Mouse (Mus musculus) small intestine, adult 2 months (tissue): Measurements from ENCODE around the gene H2al2a.

ENCODE experiments used
- CTCF ChIP-seq: fragments of 200-500 bp; IDR thresholded peaks from 2 replicates; pipeline ENCODE4 v1.5.1; 2012; ENCODE audit warnings: low read depth, mild to moderate bottlenecking, control low read depth, inconsistent platforms, low read length, moderate library complexity, mixed read lengths; ENCODE audit not compliant: insufficient replicate concordance, insufficient read length; ENCODE audit errors: extremely low read depth
- POLR2A ChIP-seq: fragments of 200-500 bp; IDR thresholded peaks from 2 replicates; pipeline ENCODE4 v1.6.1; 2012; ENCODE audit warnings: low read depth, mild to moderate bottlenecking, control low read depth, inconsistent platforms, low read length, moderate library complexity

GRCm38 (mm10) chr2:18031831-18032537, 35.2 kb upstream of the H2al2a start:
- TF ChIP-seq CTCF = no peak
- no peak for TF ChIP-seq POLR2A
